Mouse (Mus musculus): Measurements from ENCODE around the gene Malsu1. TPM values are rescaled to one million over a fixed set of nuclear protein-coding genes. Genes with fewer than 3 reads are reported as not detected.

The Malsu1 gene
- polyA plus RNA-seq, 1 experiment from 2014 or later = 62.7 TPM

DNA sequence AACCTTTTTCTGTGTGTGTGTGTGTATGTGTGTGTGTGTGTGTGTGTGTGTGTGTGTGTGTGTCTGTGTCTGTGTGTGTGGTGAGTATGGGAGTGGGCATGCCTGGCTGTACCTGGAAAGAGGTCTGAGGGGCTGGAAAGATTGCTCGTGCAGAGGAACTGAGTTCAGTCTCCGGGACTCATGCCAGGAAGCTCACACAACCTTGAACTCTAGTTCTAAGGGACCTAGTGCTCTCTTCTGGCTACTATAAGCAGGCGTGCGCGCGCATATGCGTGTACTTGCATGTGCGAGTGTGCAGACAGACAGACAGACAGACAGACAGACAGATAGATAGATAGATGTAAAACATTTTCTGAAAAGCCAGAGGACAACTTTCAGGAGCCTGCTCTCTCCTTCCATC, 42.6 kb downstream of the Malsu1 start:
- 95% methylated on average over 8 of the region's 8 CpGs for WGBS
- H3K9me3 ChIP-seq (ENCODE audit: control insufficient read depth, low read length) = no peaks in the 10 kb centered on the region
- H3K9ac ChIP-seq (replicated peaks; ENCODE audit: low read length) = no peak overlapping the region
- ATAC-seq (ENCODE audit: low FRiP score, low TSS enrichment) (no peak), DNase-seq (no peak)
- no peaks in the 10 kb centered on the region for H3K27me3 ChIP-seq (ENCODE audit: control insufficient read depth, insufficient read depth, low read length)
- H3K27ac ChIP-seq (replicated peaks; ENCODE audit: low read depth, low read length) = no peak overlapping the region
- no peak overlapping the region for H3K4me3 ChIP-seq (replicated peaks; ENCODE audit: low read depth, low read length)
- no peaks in the 10 kb centered on the region for H3K4me1 ChIP-seq (ENCODE audit: control insufficient read depth, insufficient read depth, low read length)
- H3K36me3 ChIP-seq (ENCODE audit: control insufficient read depth, insufficient read depth, low read length) = peaks cover 7% of the 10 kb centered on the region
- no peak overlapping the region for H3K4me2 ChIP-seq (ENCODE audit: low read length)

DNA sequence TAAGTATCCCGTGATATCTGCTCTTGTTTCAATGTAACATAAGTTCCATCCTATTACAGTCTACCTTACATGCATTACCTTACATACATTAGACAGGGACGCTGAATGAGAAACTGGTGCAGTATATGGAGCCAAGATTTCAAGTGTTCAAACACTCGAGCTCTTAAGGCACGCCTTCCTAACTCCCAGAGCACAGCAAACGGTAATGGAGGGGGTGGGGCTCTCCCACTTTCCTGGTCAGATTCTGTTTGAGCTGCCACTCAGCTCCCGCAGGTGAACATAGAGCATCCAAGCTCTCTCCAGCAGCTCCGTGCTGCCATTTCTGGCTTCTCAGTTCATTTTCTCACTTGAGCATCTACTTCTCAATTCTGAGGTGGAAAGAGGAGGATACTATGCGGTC, 44.9 kb downstream of the Malsu1 start:
- WGBS = 81% methylated on average over 8 of the region's 8 CpGs

DNA sequence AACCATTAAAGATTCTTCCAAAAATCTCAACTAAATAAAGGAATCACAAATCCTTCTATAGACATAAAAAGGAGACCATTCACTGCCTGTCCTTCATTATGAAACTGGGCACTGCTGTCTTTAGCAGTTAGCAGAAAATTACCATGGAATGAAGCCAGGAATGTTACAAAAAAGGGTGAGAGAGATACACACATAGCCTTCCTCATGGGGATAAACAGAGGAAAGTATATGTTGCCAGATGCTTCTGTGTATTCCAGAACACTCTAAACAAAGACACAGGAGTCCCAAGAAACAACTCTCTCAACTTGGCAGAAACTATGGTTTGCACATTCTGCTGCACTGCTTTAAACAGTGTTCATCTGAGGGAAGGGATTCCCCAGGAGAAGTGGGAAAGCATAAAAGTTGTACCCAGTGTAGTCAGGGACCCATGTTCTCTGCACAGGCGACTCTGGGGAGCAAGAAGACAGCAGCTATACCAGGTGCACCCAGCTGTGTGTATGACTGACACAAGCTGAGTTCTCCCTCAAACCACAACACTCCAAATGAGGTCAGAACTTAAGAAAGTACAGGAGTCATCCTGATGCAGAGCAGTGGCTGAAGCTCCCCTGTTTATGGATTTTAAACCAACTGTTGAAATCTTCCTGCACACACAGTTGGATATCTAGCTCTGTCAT, 46.0 kb downstream of the Malsu1 start:
- 0 out of 2 replicates have a peak overlapping the region, but pooled peaks have one; percentile 8 for H3K27ac ChIP-seq (replicated peaks; ENCODE audit: low read depth, low read length)
- no peaks in the 10 kb centered on the region for H3K27me3 ChIP-seq (ENCODE audit: control insufficient read depth, insufficient read depth, low read length)
- no peaks in the 10 kb centered on the region for H3K4me1 ChIP-seq (ENCODE audit: control insufficient read depth, insufficient read depth, low read length)
- ATAC-seq (ENCODE audit: low FRiP score, low TSS enrichment) (no peak), DNase-seq (no peak)
- no peaks in the 10 kb centered on the region for H3K9me3 ChIP-seq (ENCODE audit: control insufficient read depth, low read length)
- H3K9ac ChIP-seq (replicated peaks; ENCODE audit: low read length) = no peak overlapping the region
- peaks cover 7% of the 10 kb centered on the region for H3K36me3 ChIP-seq (ENCODE audit: control insufficient read depth, insufficient read depth, low read length)
- WGBS = 83% methylated on average over 1 of the region's 1 CpGs
- H3K4me2 ChIP-seq (ENCODE audit: low read length) = no peak overlapping the region
- H3K4me3 ChIP-seq (replicated peaks; ENCODE audit: low read depth, low read length) = no peak overlapping the region

More for the DNA sequence above, 44.9 kb downstream of the Malsu1 start:
- ATAC-seq (ENCODE audit: low FRiP score, low TSS enrichment) = no peak
- Histone ChIP-seq H3K4me1 (ENCODE audit: control insufficient read depth, insufficient read depth, low read length) (no peaks in the 10 kb centered on the region), H3K27me3 (ENCODE audit: control insufficient read depth, insufficient read depth, low read length) (no peaks in the 10 kb centered on the region), H3K9me3 (ENCODE audit: control insufficient read depth, low read length) (no peaks in the 10 kb centered on the region), H3K27ac (replicated peaks; ENCODE audit: low read depth, low read length) (no peak overlapping the region), H3K36me3 (ENCODE audit: control insufficient read depth, insufficient read depth, low read length) (peaks cover 7% of the 10 kb centered on the region), H3K4me3 (replicated peaks; ENCODE audit: low read depth, low read length) (no peak overlapping the region), H3K4me2 (ENCODE audit: low read length) (no peak overlapping the region), H3K9ac (replicated peaks; ENCODE audit: low read length) (no peak overlapping the region)
- no peak for DNase-seq

DNA sequence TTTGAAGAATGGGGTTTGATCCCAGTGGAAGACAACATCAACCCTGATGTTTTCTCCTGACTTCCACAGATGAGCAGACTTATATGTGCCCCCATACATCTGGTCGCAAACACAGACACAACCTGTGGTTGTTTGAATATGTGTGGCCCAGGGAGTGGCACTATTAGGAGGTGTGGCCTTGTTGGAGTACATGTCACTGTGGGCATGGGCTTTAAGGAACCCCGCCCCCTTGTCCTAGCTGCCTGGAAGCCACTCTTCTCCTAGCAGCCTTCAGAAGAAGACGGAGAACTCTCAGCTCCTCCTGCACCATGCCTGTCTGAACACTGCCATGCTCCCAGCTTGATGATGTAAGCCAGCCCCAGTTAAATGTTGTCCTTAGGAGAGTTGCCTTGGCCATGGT, 46.8 kb downstream of the Malsu1 start:
- no peak overlapping the region for H3K4me2 ChIP-seq (ENCODE audit: low read length)
- no peaks in the 10 kb centered on the region for H3K9me3 ChIP-seq (ENCODE audit: control insufficient read depth, low read length)
- H3K27me3 ChIP-seq (ENCODE audit: control insufficient read depth, insufficient read depth, low read length) = no peaks in the 10 kb centered on the region
- WGBS = 97% methylated on average over 3 of the region's 3 CpGs
- no peak overlapping the region for H3K9ac ChIP-seq (replicated peaks; ENCODE audit: low read length)
- no peak for DNase-seq
- no peak overlapping the region for H3K27ac ChIP-seq (replicated peaks; ENCODE audit: low read depth, low read length)
- no peak for ATAC-seq (ENCODE audit: low FRiP score, low TSS enrichment)
- peaks cover 7% of the 10 kb centered on the region for H3K36me3 ChIP-seq (ENCODE audit: control insufficient read depth, insufficient read depth, low read length)
- H3K4me1 ChIP-seq (ENCODE audit: control insufficient read depth, insufficient read depth, low read length) = no peaks in the 10 kb centered on the region
- H3K4me3 ChIP-seq (replicated peaks; ENCODE audit: low read depth, low read length) = no peak overlapping the region

DNA sequence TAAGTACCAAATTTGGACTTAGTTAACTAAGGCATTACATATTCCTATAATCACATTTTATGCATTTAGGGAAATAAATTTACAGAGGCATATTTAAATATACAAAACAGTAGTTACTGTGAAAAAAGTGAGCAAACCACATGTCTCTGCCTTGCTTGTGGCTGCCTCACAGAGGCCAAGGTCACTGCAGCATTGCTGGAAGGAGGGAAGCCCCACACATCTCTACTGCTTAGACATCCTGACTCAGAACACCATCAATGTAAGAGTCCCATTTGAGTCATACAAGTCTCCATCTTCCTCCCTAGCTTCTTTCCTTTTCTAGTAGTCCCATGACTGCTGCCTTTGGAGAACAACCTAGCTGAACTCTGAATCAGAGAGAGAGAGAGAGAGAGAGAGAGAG, 56.7 kb downstream of the Malsu1 start:
- ATAC-seq (ENCODE audit: low FRiP score, low TSS enrichment) = no peak
- Histone ChIP-seq H3K27me3 (ENCODE audit: control insufficient read depth, insufficient read depth, low read length) (no peaks in the 10 kb centered on the region), H3K4me2 (ENCODE audit: low read length) (no peak overlapping the region)

DNA sequence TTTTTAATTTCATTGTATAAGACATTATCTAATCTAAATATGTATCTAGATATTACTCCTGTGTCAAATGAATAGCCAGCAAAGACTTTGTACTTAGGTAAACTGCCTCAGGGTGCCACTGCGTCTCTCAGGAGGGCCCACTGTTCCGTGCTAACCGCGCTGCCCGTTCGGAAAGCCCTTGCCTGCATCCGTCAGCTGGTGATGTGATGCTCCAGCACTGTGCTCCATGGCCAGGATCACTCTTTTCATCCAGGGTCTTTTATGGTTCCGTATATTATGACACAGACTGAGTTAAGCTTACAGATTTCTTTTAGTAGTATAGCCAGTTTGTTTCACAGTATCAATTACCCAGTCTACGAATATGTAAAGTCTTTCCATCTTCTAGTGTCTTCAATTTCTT, 58.3 kb downstream of the Malsu1 start:
- no peak overlapping the region for H3K27ac ChIP-seq (replicated peaks; ENCODE audit: low read depth, low read length)
- no peaks in the 10 kb centered on the region for H3K27me3 ChIP-seq (ENCODE audit: control insufficient read depth, insufficient read depth, low read length)
- H3K4me1 ChIP-seq (ENCODE audit: control insufficient read depth, insufficient read depth, low read length) = peaks cover 7% of the 10 kb centered on the region
- H3K4me3 ChIP-seq (replicated peaks; ENCODE audit: low read depth, low read length) = no peak overlapping the region
- H3K4me2 ChIP-seq (ENCODE audit: low read length) = no peak overlapping the region
- H3K9ac ChIP-seq (replicated peaks; ENCODE audit: low read length) = no peak overlapping the region
- DNase-seq = peak; percentile 31
- no peaks in the 10 kb centered on the region for H3K36me3 ChIP-seq (ENCODE audit: control insufficient read depth, insufficient read depth, low read length)
- 39% methylated on average over 9 of the region's 9 CpGs for WGBS
- H3K9me3 ChIP-seq (ENCODE audit: control insufficient read depth, low read length) = no peaks in the 10 kb centered on the region
- no peak for ATAC-seq (ENCODE audit: low FRiP score, low TSS enrichment)

More for the DNA sequence above, 56.7 kb downstream of the Malsu1 start:
- Histone ChIP-seq H3K27ac (replicated peaks; ENCODE audit: low read depth, low read length) (no peak overlapping the region), H3K9ac (replicated peaks; ENCODE audit: low read length) (no peak overlapping the region), H3K4me1 (ENCODE audit: control insufficient read depth, insufficient read depth, low read length) (peaks cover 7% of the 10 kb centered on the region), H3K36me3 (ENCODE audit: control insufficient read depth, insufficient read depth, low read length) (no peaks in the 10 kb centered on the region), H3K9me3 (ENCODE audit: control insufficient read depth, low read length) (no peaks in the 10 kb centered on the region), H3K4me3 (replicated peaks; ENCODE audit: low read depth, low read length) (no peak overlapping the region)
- DNase-seq = no peak

DNA sequence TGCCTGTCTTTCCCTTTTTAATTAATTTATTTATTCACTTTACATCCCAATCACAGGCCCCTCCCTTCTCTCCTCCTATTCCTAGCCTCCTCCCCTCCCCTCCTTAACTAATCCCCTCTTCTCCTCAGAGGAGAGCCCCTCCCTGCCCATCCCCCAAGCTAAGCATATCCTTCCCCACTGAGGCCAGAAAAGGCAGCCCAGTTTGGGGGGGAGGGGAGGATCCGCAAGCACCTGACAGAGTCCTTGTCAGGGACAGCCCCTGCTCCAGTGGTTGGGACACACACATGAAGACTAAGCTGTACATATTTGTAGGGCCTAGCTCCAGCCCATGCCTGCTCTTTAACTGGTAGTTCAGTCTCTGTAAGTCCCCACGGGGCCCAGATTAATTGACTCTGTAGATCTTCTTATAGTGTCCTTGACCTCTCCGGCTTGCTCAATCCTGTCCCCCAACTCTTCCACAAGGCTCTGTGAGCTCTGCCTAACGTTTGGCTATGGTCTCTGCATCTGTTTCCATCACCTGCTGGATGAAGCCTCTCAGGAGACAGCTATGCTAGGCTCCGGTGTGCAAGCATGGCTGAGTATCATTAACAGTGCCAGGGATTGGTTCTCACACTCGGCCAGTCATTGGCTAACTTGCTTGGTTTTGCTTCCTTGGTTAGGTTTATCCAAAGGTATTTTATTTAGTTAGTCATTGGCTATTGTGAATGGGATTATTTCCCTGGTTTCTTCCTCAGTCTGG, 58.9 kb downstream of the Malsu1 start:
- DNase-seq (peak; percentile 43), ATAC-seq (ENCODE audit: low FRiP score, low TSS enrichment) (peak; percentile 64)
- Histone ChIP-seq H3K27me3 (ENCODE audit: control insufficient read depth, insufficient read depth, low read length) (no peaks in the 10 kb centered on the region), H3K4me1 (ENCODE audit: control insufficient read depth, insufficient read depth, low read length) (peaks cover 7% of the 10 kb centered on the region), H3K4me3 (replicated peaks; ENCODE audit: low read depth, low read length) (no peak overlapping the region), H3K4me2 (ENCODE audit: low read length) (no peak overlapping the region), H3K9ac (replicated peaks; ENCODE audit: low read length) (no peak overlapping the region), H3K36me3 (ENCODE audit: control insufficient read depth, insufficient read depth, low read length) (no peaks in the 10 kb centered on the region), H3K27ac (replicated peaks; ENCODE audit: low read depth, low read length) (no peak overlapping the region), H3K9me3 (ENCODE audit: control insufficient read depth, low read length) (no peaks in the 10 kb centered on the region)
- WGBS = 25% methylated on average over 6 of the region's 6 CpGs
